Mouse (Mus musculus) thymus, postnatal 4 days (tissue): ENCODE measurements around the gene Slc38a4.

Source experiments
- DNase-seq: peaks from one replicate; pipeline ENCODE4 v3.0.0; 2021

Slc38a4 gene

GRCm38 (mm10) chr15:97050436-97050835 lies 5.3 kb downstream of the Slc38a4 start:
- no peak for DNase-seq

DNA sequence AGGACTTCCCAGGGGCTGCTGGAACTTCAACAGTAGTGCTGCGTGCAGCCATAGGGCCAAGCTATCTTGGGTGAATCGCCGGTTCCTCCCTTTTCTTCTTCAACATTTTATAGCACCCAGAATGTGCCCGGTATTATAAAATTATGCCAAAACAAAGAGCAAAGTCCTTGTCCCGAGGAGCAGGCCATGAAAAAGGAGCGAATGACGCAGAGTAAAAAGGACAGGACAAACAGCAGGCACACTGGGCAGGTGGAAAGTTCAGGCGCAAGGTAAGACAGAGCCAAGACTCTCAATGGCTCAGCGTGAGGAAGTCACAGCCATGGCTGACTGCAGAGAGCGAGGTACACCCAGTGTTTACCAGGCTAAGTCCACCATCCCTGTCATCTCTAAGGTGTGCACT lies 5.7 kb downstream of the Slc38a4 start:
- no peak for DNase-seq

DNA sequence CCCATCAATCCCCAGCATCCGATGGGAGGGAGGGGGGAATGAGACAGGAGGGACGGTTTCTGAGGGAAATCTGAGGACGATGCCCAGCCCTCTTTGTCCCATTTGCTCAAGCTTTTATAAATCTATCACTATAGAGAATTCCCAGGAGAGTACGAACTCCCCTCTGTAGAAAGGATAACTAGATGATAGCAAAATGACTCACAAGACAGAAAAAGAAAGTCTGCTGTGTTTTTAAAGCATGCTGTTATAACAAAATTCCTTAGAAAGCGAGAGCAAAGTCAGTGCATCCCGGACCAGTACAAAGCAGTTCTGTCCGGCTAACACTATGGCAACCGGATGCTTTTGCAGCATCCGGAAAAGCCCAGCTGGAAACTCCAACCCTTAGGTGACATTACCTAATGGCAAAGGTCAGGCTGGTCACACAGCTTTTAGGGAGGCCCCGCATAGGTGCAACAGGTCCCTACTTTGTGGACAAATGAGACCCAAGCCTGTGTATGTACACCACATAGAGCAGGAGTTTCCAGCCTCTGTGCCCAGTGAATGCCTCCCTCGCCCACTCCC lies 6.4 kb downstream of the Slc38a4 start:
- DNase-seq = no peak

DNA sequence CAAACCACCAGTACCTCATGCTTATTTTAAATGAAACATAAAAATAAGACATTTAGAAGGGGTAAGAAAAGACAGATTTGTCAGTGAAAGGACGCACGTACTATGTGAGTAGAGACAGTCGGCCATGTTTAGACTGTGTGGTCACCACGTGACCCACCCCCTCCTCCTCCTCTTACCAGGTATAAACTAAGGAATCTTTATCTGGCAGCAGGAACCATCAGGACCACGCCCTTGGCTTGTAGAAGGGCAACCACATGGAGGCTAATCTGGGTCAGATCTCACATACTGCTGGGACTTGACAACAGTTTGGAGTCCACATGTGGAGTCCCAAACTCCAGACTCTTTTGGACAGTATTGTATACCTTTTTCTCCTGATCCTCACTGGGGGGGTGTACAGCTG lies 7.5 kb downstream of the Slc38a4 start:
- DNase-seq = no peak

DNA sequence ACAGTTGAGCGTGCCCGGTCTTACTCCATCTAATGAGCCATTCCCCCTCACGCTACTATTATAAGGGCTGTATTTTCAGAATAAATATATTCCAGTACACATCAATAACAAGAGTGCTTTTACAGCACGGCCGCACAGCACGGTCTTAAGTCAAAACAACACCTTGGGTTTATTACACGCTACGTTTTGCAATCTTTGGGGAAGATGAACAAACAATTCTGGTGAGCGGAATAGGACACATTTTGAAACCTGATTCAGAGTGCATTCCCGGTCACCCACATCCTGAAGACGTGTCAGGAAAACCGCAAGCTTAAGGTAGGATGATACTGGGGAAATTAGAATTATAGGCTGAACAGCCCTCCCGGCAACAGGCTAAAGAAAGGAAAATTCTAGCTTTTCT lies 11.8 kb downstream of the Slc38a4 start:
- no peak for DNase-seq

GRCm38 (mm10) chr15:97042001-97042491 lies 13.7 kb downstream of the Slc38a4 start:
- DNase-seq = no peak

GRCm38 (mm10) chr15:97041182-97041581 lies 14.6 kb downstream of the Slc38a4 start:
- DNase-seq = no peak

DNA sequence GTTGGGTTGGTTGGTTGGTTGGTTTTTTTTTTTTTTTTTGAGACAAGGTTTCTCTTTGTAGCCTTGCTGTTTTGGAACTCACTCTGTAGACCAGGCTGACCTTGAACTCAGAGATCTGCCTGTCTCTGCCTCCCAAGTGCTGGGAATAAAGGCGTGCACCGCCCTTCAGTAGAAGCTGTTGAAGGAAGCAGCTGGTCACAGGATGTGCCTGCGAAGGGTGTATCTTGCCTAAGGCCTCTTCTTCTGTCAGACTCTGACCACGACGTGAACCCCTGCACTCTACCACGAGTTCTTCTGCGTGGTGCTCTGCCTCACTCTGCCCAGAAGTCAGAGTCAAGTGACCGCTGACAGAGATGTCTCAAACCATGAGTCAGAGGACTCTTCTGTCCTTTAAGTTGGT lies 18.0 kb downstream of the Slc38a4 start:
- no peak for DNase-seq

DNA sequence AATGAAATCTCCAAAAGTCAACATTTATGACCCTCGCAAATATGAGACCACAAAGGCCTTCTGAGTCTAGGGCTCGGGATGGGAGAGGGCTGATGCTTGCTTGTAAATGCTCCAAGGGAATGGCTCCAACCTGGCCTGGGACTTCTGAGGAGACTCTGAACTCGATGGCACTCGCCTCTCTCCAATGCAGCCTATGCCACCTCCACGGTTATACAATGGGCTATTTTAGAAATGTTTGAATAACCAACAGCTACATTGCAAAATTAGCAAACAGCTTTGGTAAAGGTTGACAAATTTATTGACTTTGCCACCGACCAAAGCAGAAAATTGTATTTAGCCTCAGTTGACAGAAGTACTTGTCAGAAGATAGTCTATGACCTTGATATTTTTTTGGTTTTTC lies 19.9 kb downstream of the Slc38a4 start:
- DNase-seq = no peak

DNA sequence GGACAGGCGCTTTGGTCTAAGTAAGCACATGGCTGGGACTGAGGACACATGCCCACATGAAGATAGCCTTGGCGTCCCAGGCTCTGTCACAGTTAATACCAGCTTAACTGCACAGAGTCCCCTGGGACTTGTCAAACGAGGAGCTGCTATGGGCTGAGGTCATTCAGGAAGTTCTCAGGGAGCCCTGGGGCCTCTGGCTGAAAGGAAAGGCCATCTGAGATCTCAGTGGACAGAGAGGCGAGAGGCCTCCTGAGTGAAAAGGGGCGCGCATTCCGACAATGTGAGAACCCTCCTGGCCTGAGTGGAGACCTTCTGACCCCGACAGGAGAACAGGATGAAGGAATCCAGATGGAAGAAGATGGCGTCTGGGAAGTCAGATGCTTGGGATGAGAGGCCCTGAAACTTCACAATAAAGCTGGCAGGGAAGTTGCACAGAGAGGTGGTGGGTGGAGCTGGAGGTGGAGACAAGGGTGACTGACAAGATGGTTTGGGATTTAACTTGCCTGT lies 22.2 kb downstream of the Slc38a4 start:
- DNase-seq = no peak

DNA sequence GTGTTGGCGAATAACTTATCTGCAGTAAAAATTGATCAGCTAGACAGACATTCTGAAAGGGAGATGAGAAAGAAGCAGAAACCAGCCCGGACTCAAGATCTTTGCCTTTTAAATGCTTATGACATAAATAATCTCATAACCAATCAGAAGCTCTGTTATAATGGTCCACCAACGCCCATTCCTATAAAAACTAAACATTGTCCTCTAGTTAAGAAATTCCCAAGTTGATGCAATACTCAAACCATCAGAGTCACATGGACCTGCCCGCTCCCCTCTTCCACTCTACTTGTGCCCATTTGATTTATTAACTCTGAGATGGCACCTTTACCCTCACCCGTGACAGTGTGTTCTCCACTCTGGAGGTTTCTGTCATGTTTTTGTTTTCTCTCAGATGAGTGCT lies 23.9 kb downstream of the Slc38a4 start:
- DNase-seq = no peak

DNA sequence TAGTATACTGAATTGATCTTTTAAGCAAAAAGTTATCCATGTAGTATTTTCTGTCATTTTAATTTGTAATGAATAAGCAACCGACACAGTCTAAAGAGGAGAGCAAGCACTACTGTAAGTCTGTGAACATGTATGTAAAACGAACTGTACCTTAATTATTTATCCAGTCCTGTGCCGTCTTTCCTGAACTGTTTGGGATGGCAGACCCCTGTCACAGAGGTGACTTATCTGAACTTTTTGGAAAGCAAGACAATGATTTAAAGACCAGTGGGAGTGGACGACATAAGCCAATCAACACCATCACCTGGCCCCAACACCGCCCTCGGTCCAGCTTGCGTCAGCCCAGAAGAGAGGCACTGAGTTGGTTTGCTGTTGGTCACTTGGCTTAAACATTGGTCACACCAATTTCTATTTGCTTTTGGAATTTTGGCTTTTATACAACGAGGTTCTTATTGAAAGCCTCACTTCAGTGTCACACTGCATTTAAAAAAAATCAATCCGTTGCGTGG lies 24.7 kb downstream of the Slc38a4 start:
- no peak for DNase-seq

GRCm38 (mm10) chr15:97030136-97030535 lies 25.6 kb downstream of the Slc38a4 start:
- DNase-seq = no peak

- DNase-seq = no peak
These were observed 26.5 kb downstream of the Slc38a4 start for GRCm38 (mm10) chr15:97029064-97029791.

DNA sequence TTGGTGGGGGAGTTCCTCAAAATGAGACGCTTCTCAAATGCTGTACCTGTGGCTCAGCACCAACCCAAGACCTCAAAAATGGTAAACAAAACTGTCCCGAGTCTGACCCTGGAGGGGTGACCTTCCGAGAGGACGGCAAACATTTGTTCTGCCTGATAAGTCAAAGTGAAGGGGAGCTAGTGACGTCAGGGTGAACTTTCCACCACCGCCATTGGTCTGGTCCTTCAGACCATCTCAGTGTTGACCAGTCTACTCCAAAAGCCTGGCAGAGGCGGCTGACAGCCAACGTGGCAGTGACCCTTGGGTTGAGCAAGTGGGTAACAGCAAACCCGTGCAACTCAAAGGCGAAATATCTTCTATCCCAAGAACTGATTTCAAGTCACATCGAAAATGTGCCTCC lies 27.1 kb downstream of the Slc38a4 start:
- no peak for DNase-seq

DNA sequence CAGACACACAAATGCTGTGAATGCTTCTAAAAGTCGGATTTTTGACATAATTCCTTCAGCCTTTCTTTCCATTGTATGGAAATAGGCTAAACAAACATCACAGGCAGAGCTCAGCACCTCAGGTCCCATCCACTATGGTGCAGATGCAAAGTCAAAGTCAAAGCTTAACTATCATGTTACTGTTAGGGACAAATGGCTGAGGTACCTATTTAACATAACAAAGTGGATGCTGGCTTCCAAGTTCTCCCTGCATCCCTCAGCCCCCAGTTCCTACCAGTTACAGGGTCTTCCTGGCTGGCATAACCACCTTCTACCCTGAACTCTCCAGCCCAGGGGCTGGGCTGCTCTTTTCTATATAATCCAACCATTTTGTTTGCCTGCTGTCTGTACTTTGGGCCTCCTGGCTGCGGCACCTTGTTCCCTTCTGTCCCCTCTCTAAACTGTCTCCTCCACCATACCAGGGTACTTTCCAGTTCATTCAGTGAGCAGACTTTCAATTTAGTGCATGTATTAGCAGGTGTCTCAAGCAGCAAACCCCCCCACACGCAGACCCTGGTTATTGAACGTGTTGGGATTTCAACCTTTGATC lies 27.6 kb downstream of the Slc38a4 start:
- DNase-seq = no peak

- no peak for DNase-seq
These were observed 29.1 kb downstream of the Slc38a4 start for GRCm38 (mm10) chr15:97026670-97027069.

GRCm38 (mm10) chr15:97022764-97023163 lies 33.0 kb downstream of the Slc38a4 start:
- DNase-seq = no peak

DNA sequence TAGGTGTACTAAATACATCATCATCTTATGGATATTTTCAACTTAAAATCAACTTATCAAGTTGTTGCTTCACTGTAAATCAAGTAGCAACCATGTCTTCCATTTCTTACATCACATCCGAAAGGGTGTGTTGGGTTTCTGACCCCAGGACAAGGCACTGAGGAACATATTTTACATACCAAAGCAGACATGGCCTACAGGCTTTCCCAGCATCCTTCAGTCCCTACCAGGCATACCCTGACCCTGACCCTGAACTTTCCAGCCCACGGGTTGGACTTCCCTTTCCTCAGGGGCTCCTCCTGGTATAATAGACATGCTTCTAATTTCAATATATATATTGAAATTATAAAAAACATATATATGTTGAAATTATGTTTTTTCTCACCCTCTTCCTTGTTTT lies 33.5 kb downstream of the Slc38a4 start:
- no peak for DNase-seq

- no peak for DNase-seq
These were observed 35.5 kb downstream of the Slc38a4 start for GRCm38 (mm10) chr15:97020221-97020620.

DNA sequence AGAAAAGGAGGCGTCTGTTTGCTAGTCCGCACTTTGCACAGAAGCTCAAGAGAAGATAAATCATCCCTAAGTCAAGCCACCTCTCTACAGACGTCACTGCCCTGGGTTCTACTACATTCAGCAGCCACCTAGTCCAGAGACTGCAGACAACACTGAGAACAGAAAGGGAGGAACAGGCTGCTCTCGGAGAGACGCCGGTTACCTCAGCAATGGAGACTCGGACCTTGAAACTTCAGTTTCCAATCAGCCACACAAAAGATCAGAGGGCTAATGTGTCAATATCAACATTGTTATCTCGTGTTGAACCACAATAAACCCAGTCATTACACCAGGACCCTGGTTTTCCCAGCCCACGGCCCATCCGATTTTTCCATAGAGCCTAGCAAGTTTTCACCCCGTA lies 36.4 kb downstream of the Slc38a4 start:
- DNase-seq = no peak

GRCm38 (mm10) chr15:97017195-97017594 lies 38.6 kb downstream of the Slc38a4 start:
- no peak for DNase-seq

DNA sequence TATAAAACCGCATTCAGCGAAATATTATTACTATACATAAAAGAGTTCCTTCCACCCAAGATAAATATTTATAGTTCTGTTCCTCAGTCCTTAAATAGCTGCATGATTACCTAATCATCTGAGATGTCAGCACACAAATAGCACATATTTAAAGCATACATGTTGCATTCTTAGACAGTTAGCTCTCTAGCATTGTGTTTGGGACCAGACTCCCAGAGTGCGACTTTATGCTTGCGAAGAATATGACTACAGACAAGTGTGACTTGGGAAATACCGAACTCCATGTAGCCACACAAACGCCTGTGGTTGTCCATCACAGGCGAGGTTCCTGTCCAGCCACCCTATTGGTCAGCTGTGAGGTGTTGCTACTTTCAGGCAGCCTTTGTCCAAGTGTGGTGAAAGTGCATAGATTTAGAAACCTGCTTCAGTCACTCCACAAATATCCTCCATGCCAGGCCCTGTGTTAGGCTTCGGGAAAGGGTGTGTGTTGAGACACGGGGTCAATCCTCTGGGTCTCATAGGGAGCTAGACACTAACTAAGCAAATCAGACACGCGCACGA lies 40.6 kb downstream of the Slc38a4 start:
- no peak for DNase-seq
